ENCODE assay signal across 8 mouse cellular contexts in the genomic region with DNA sequence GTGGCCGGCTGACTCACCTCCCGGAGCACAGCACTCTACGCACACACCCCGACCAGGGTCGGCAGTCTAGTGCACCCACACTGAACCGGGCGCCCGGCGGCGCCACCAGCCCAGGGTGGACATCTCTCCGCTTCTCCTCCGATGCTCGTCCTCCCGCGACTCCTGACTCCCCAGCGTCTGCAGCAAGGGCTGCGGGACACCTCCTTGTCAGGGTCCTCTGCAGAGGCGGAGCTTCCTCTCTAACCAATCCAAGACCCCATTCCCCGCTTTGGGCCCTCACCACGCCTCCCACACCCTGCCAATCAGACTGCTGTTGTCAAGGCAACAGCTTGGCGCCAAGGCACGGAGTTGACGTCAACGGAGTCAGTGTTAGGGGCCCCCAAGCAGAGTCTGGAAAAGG. TPM values are rescaled to one million over a fixed set of nuclear protein-coding genes. Genes with fewer than 3 reads are reported as not detected.
DNase-seq lines count a peak whose midpoint lies in the region; ATAC-seq and TF ChIP-seq lines count a peak whose summit lies in the region.

A gene (minus strand): TSS at position 191 of the 400 bp plus-strand sequence.
A gene (plus strand): TSS at position 338 of the 400 bp plus-strand sequence.

- H3K27ac ChIP-seq in spleen, adult 2 months (ENCODE audit: insufficient read depth, low read length) = no peak within 1 kb of the TSS
- H3K27ac ChIP-seq in embryonic facial prominence, embryonic 12.5 days = peak within 1 kb of the TSS; percentile 84
- H3K27ac ChIP-seq in heart, adult 2 months = peak within 1 kb of the TSS; percentile 85
- peak within 1 kb of the TSS; percentile 93 for H3K27ac ChIP-seq in midbrain, embryonic 12.5 days (replicated peaks)
- H3K27ac ChIP-seq in stomach, embryonic 15.5 days = peak within 1 kb of the TSS; percentile 95

- H3K36me3 ChIP-seq in spleen, adult 2 months (ENCODE audit: control insufficient read depth, insufficient read depth, low read length) = no peaks in the 10 kb centered on the region
- peaks cover 3% of the 10 kb centered on the region; the same call in 1 of the 2 replicates for H3K36me3 ChIP-seq in embryonic facial prominence, embryonic 12.5 days
- H3K36me3 ChIP-seq in heart, adult 2 months (ENCODE audit: control insufficient read depth, insufficient read depth, low read length) = no peaks in the 10 kb centered on the region
- H3K36me3 ChIP-seq in midbrain, embryonic 12.5 days = peaks cover 4% of the 10 kb centered on the region
- H3K36me3 ChIP-seq in stomach, embryonic 15.5 days = no peaks in the 10 kb centered on the region; the same call in 1 of the 2 replicates

- no peak for TF ChIP-seq EP300 in heart, adult 2 months (IDR thresholded peaks at IDR 0.05; ENCODE audit: insufficient read depth, low read depth, low read length)

- peak within 1 kb of the TSS; percentile 52 for H3K4me2 ChIP-seq in embryonic facial prominence, embryonic 12.5 days (replicated peaks)
- peak within 1 kb of the TSS; percentile 60 for H3K4me2 ChIP-seq in midbrain, embryonic 12.5 days (replicated peaks)
- H3K4me2 ChIP-seq in stomach, embryonic 15.5 days = peak within 1 kb of the TSS; percentile 47

- intact Hi-C loops in heart, adult 2 months (cut with DNase I) = no loop called here
- intact Hi-C loops in left cerebral cortex, postnatal 4 days (cut with DNase I) = loop anchor here (5.0 kb wide), 1 partner anchor 187 kb away; no protein-coding TSS in a partner anchor

- ATAC-seq in embryonic facial prominence, embryonic 12.5 days (ENCODE audit: insufficient number of reproducible peaks, insufficient read depth, low FRiP score, low TSS enrichment) = peak; percentile 62
- peak; percentile 48 for ATAC-seq in midbrain, embryonic 12.5 days (ENCODE audit: low FRiP score, low read depth)
- ATAC-seq in stomach, embryonic 15.5 days (ENCODE audit: insufficient read depth, low FRiP score, low read depth) = peak; percentile 57

- peak within 1 kb of the TSS; percentile 2; the same call in 1 of the 2 replicates for H3K4me3 ChIP-seq in spleen, adult 2 months (ENCODE audit: extremely low read depth, insufficient read depth, insufficient read length)
- H3K4me3 ChIP-seq in embryonic facial prominence, embryonic 12.5 days = peak within 1 kb of the TSS; percentile 58
- peak within 1 kb of the TSS; percentile 59 for H3K4me3 ChIP-seq in heart, adult 2 months
- H3K4me3 ChIP-seq in midbrain, embryonic 12.5 days = peak within 1 kb of the TSS; percentile 59
- peak within 1 kb of the TSS; percentile 50 for H3K4me3 ChIP-seq in stomach, embryonic 15.5 days (replicated peaks)

- no peaks in the 10 kb centered on the region for H3K27me3 ChIP-seq in spleen, adult 2 months (ENCODE audit: control insufficient read depth, insufficient read depth, low read length)
- H3K27me3 ChIP-seq in embryonic facial prominence, embryonic 12.5 days = no peaks in the 10 kb centered on the region
- H3K27me3 ChIP-seq in heart, adult 2 months (ENCODE audit: control insufficient read depth, insufficient read depth, low read length) = no peaks in the 10 kb centered on the region
- H3K27me3 ChIP-seq in midbrain, embryonic 12.5 days = no peaks in the 10 kb centered on the region
- no peaks in the 10 kb centered on the region for H3K27me3 ChIP-seq in stomach, embryonic 15.5 days (replicated peaks)

- TF ChIP-seq POLR2A in spleen, adult 2 months (IDR thresholded peaks at IDR 0.05; ENCODE audit: low read depth, low read length) = no peak
- peak; percentile 90 for TF ChIP-seq POLR2A in heart, adult 2 months (IDR thresholded peaks at IDR 0.05; ENCODE audit: insufficient read depth, low read depth, low read length)

- no peaks in the 10 kb centered on the region for H3K4me1 ChIP-seq in spleen, adult 2 months (ENCODE audit: control insufficient read depth, insufficient read depth, insufficient read length)
- no peaks in the 10 kb centered on the region for H3K4me1 ChIP-seq in embryonic facial prominence, embryonic 12.5 days
- no peaks in the 10 kb centered on the region for H3K4me1 ChIP-seq in heart, adult 2 months (ENCODE audit: control insufficient read depth, insufficient read depth, low read length)
- no peaks in the 10 kb centered on the region for H3K4me1 ChIP-seq in midbrain, embryonic 12.5 days
- H3K4me1 ChIP-seq in stomach, embryonic 15.5 days = no peaks in the 10 kb centered on the region

- peaks cover 42% of the 10 kb centered on the region for H3K9me3 ChIP-seq in embryonic facial prominence, embryonic 12.5 days
- peaks cover 26% of the 10 kb centered on the region for H3K9me3 ChIP-seq in midbrain, embryonic 12.5 days
- no peaks in the 10 kb centered on the region for H3K9me3 ChIP-seq in stomach, embryonic 15.5 days

- no peaks in the 10 kb centered on the region for H3K79me2 ChIP-seq in heart, adult 2 months (replicated peaks; ENCODE audit: control insufficient read depth, insufficient read depth, low read length)

- TF ChIP-seq CTCF in spleen, adult 2 months (IDR thresholded peaks at IDR 0.05; ENCODE audit: extremely low read depth, insufficient read depth, insufficient read length, insufficient replicate concordance) = no peak
- TF ChIP-seq CTCF in heart, adult 2 months (IDR thresholded peaks at IDR 0.05) = no peak

- 51% methylated on average over 24 of the region's 24 CpGs for WGBS in spleen, adult 2 months
- 63% methylated on average over 24 of the region's 24 CpGs for WGBS in embryonic facial prominence, embryonic 12.5 days
- 48% methylated on average over 24 of the region's 24 CpGs for WGBS in heart, adult 2 months
- 49% methylated on average over 24 of the region's 24 CpGs for WGBS in midbrain, embryonic 12.5 days
- WGBS in stomach, embryonic 15.5 days = 59% methylated on average over 24 of the region's 24 CpGs

- DNase-seq in spleen, adult 2 months (ENCODE audit: low read depth in 1 of 2, low spot score in 2 of 2) = no peak
- no peak for DNase-seq in spleen, adult 18-20 months
- peak; percentile 79 to 81 for DNase-seq in heart, adult 2 months
- peak; percentile 53 for DNase-seq in kidney, adult 18-20 months
- DNase-seq in left cerebral cortex, postnatal 4 days = peak; percentile 92

- H3K9ac ChIP-seq in embryonic facial prominence, embryonic 12.5 days = peak within 1 kb of the TSS; percentile 66
- H3K9ac ChIP-seq in heart, adult 2 months (ENCODE audit: low read depth, low read length) = peak within 1 kb of the TSS; percentile 64
- H3K9ac ChIP-seq in midbrain, embryonic 12.5 days (replicated peaks) = peak within 1 kb of the TSS; percentile 53
- peak within 1 kb of the TSS; percentile 30; the same call in 1 of the 2 replicates for H3K9ac ChIP-seq in stomach, embryonic 15.5 days

RNA-seq across cellular contexts. Expression of the first gene that starts in this region (rescaled TPM):
- 0.58 and 0.64 TPM in 2 replicates for polyA plus RNA-seq in spleen, adult 2 months (2012; rRNA removed)
- 264 and 269 TPM in 2 replicates for polyA plus RNA-seq in embryonic facial prominence, embryonic 12.5 days (2016; fragmentation: Nextera tagmentation; extraction: Ambion mirVana)
- 1 to 10 TPM; 5.9 to 8.0 TPM for total RNA-seq in heart, adult 2 months (2021)
- 4.3 and 8.2 TPM in 2 replicates for polyA plus RNA-seq in heart, adult 2 months (2012; rRNA removed)
- 100 to 1,000 TPM in 1 of 2 experiments, 10 to 100 TPM in 1; 94.3 to 117 TPM for total RNA-seq in left cerebral cortex, postnatal 4 days (2021)
- polyA plus RNA-seq in midbrain, embryonic 12.5 days (2016; fragmentation: Nextera tagmentation; extraction: Ambion mirVana) = 104 and 105 TPM in 2 replicates
- 134 and 157 TPM in 2 replicates for polyA plus RNA-seq in stomach, embryonic 15.5 days (2015; fragmentation: Nextera tagmentation; extraction: Ambion mirVana)

RNA-seq across cellular contexts. Expression of the second gene that starts in this region (rescaled TPM):
- not detected in 2 replicates for polyA plus RNA-seq in spleen, adult 2 months (2012; rRNA removed)
- 16.2 and 19.2 TPM in 2 replicates for polyA plus RNA-seq in embryonic facial prominence, embryonic 12.5 days (2016; fragmentation: Nextera tagmentation; extraction: Ambion mirVana)
- total RNA-seq in heart, adult 2 months (2021) = under 1 TPM in 1 of 2 experiments, not detected in 1; 0.11 TPM
- 0.16 and 0.26 TPM in 2 replicates for polyA plus RNA-seq in heart, adult 2 months (2012; rRNA removed)
- total RNA-seq in left cerebral cortex, postnatal 4 days (2021) = 10 to 100 TPM; 52.9 to 67.1 TPM
- 17.5 and 18.9 TPM in 2 replicates for polyA plus RNA-seq in midbrain, embryonic 12.5 days (2016; fragmentation: Nextera tagmentation; extraction: Ambion mirVana)
- polyA plus RNA-seq in stomach, embryonic 15.5 days (2015; fragmentation: Nextera tagmentation; extraction: Ambion mirVana) = 5.7 and 6.2 TPM in 2 replicates

Comparison
In these comparisons a context has a peak if more than half of its experiments do, and no peak if none do; other contexts are left out.
1. RNA of the first gene that starts in this region (total RNA-seq): 94.3 to 117 TPM in left cerebral cortex, postnatal 4 days; 5.9 to 8.0 TPM in heart, adult 2 months; every median in the first group is over 10 times any median in the second.
2. RNA of the second gene that starts in this region (total RNA-seq): 52.9 to 67.1 TPM in left cerebral cortex, postnatal 4 days; 0.11 TPM in heart, adult 2 months; every median in the first group is over 10 times any median in the second.
3. RNA of the first gene that starts in this region (polyA plus RNA-seq): 264 to 269 TPM in embryonic facial prominence, embryonic 12.5 days, 134 to 157 TPM in stomach, embryonic 15.5 days and 104 to 105 TPM in midbrain, embryonic 12.5 days; 4.3 to 8.2 TPM in heart, adult 2 months and 0.58 to 0.64 TPM in spleen, adult 2 months; every median in the first group is over 10 times any median in the second.
4. DNase-seq: peak in heart, adult 2 months (2 of 2), kidney, adult 18-20 months (single experiment) and left cerebral cortex, postnatal 4 days (single experiment); none in spleen, adult 2 months (0 of 2) and spleen, adult 18-20 months (0 of 2).
5. H3K4me3 ChIP-seq: peak in every context shown above with its lines; median percentile 59 in heart, adult 2 months; 59 in midbrain, embryonic 12.5 days; 58 in embryonic facial prominence, embryonic 12.5 days; 50 in stomach, embryonic 15.5 days; 2 in spleen, adult 2 months.
6. Peak in every context shown above with its lines, with median percentiles within 50 percentile points of each other: ATAC-seq, H3K4me2 ChIP-seq and H3K9ac ChIP-seq.